ENCODE assay signal across 11 mouse cellular contexts in genomic region chr4:124671583-124671982, GRCm38 (mm10). TPM values are rescaled to one million over a fixed set of nuclear protein-coding genes. Genes with fewer than 3 reads are reported as not detected.
DNase-seq lines count a peak whose midpoint lies in the region; ATAC-seq lines count a peak whose summit lies in the region.
"Had no signal": no experiment of that assay in that cellular context is flagged by ENCODE, and none has a peak within 500 bp of the region (broad histone marks: within the 10 kb centered on the region; RNA-seq: fewer than 3 reads in every experiment).

No protein-coding gene starts in this region.

- no peak overlapping the region for H3K4me2 ChIP-seq in hindbrain, embryonic 16.5 days (ENCODE audit: low read length)
- peak overlapping the region; percentile 46; the same call in 1 of the 2 replicates for H3K4me2 ChIP-seq in forebrain, embryonic 11.5 days (ENCODE audit: low read depth, low read length, severe bottlenecking)
- peak overlapping the region; percentile 59 for H3K4me2 ChIP-seq in limb, embryonic 12.5 days
- peak overlapping the region; percentile 50; the same call in 1 of the 2 replicates for H3K4me2 ChIP-seq in neural tube, embryonic 13.5 days

- H3K9me3 ChIP-seq in hindbrain, embryonic 10.5 days = no peaks in the 10 kb centered on the region
- H3K9me3 ChIP-seq in hindbrain, embryonic 16.5 days (ENCODE audit: control insufficient read depth, low read length) = no peaks in the 10 kb centered on the region
- no peaks in the 10 kb centered on the region for H3K9me3 ChIP-seq in forebrain, embryonic 11.5 days (ENCODE audit: control insufficient read depth, low read length)
- H3K9me3 ChIP-seq in limb, embryonic 12.5 days = no peaks in the 10 kb centered on the region
- no peaks in the 10 kb centered on the region for H3K9me3 ChIP-seq in neural tube, embryonic 13.5 days
- H3K9me3 ChIP-seq: limb, embryonic 15.5 days; lung, embryonic 15.5 days had no signal

- H3K4me3 ChIP-seq in hindbrain, embryonic 10.5 days = peak overlapping the region; percentile 43
- H3K4me3 ChIP-seq in hindbrain, embryonic 16.5 days (ENCODE audit: low read length) = no peak overlapping the region
- H3K4me3 ChIP-seq in forebrain, embryonic 11.5 days (ENCODE audit: low read depth, low read length) = no peak overlapping the region
- H3K4me3 ChIP-seq in limb, embryonic 12.5 days (replicated peaks) = no peak overlapping the region
- no peak overlapping the region for H3K4me3 ChIP-seq in neural tube, embryonic 13.5 days
- H3K4me3 ChIP-seq: lung, embryonic 15.5 days had no signal

- DNase-seq in hindbrain, embryonic 10.5 days (ENCODE audit: low spot score) = no peak
- DNase-seq in forebrain, embryonic 11.5 days (ENCODE audit: low spot score) = no peak
- DNase-seq in lung, postnatal 25 days (ENCODE audit: low spot score) = no peak
- no peak for DNase-seq in cerebellum, postnatal 4 days (ENCODE audit: low spot score in 2 of 2)
- DNase-seq: adrenal gland, adult 8-10 months; kidney, adult 11 months had no signal

- H3K27me3 ChIP-seq in hindbrain, embryonic 10.5 days (ENCODE audit: insufficient read depth, poor library complexity, severe bottlenecking) = peaks cover 76% of the 10 kb centered on the region
- H3K27me3 ChIP-seq in hindbrain, embryonic 16.5 days (replicated peaks; ENCODE audit: control insufficient read depth, insufficient read depth, low read length) = peaks cover 17% of the 10 kb centered on the region
- H3K27me3 ChIP-seq in forebrain, embryonic 11.5 days (ENCODE audit: control insufficient read depth, insufficient read depth, low read length) = peaks cover 28% of the 10 kb centered on the region
- H3K27me3 ChIP-seq in limb, embryonic 12.5 days = peaks cover 72% of the 10 kb centered on the region
- H3K27me3 ChIP-seq in neural tube, embryonic 13.5 days = peaks cover 72% of the 10 kb centered on the region

- peak overlapping the region; percentile 68 for H3K27ac ChIP-seq in hindbrain, embryonic 10.5 days
- no peak overlapping the region for H3K27ac ChIP-seq in hindbrain, embryonic 16.5 days (ENCODE audit: low read depth, low read length)
- no peak overlapping the region for H3K27ac ChIP-seq in forebrain, embryonic 11.5 days (ENCODE audit: low read depth, low read length)
- H3K27ac ChIP-seq in limb, embryonic 12.5 days = no peak overlapping the region
- peak overlapping the region; percentile 71 for H3K27ac ChIP-seq in neural tube, embryonic 13.5 days (replicated peaks)
- H3K27ac ChIP-seq: limb, embryonic 15.5 days; lung, embryonic 15.5 days had no signal

- H3K9ac ChIP-seq in hindbrain, embryonic 16.5 days (ENCODE audit: low read depth, low read length) = no peak overlapping the region
- H3K9ac ChIP-seq in forebrain, embryonic 11.5 days (ENCODE audit: low read length) = peak overlapping the region; percentile 21; the same call in 1 of the 2 replicates
- H3K9ac ChIP-seq in limb, embryonic 12.5 days (replicated peaks) = no peak overlapping the region
- no peak overlapping the region for H3K9ac ChIP-seq in neural tube, embryonic 13.5 days
- H3K9ac ChIP-seq: limb, embryonic 15.5 days; lung, embryonic 15.5 days had no signal

- no peak for ATAC-seq in hindbrain, embryonic 16.5 days
- ATAC-seq in forebrain, embryonic 11.5 days (replicated peaks; ENCODE audit: low FRiP score) = no peak
- no peak for ATAC-seq in limb, embryonic 12.5 days (ENCODE audit: insufficient number of reproducible peaks, insufficient read depth, low FRiP score, low TSS enrichment, low read depth)
- no peak for ATAC-seq in neural tube, embryonic 13.5 days (ENCODE audit: low read depth)

- H3K4me1 ChIP-seq in hindbrain, embryonic 10.5 days (replicated peaks) = peaks cover 68% of the 10 kb centered on the region
- H3K4me1 ChIP-seq in hindbrain, embryonic 16.5 days (ENCODE audit: control insufficient read depth, insufficient read depth, low read depth, low read length) = peaks cover 33% of the 10 kb centered on the region
- H3K4me1 ChIP-seq in forebrain, embryonic 11.5 days (replicated peaks; ENCODE audit: control insufficient read depth, insufficient read depth, low read length) = peaks cover 29% of the 10 kb centered on the region
- H3K4me1 ChIP-seq in limb, embryonic 12.5 days (replicated peaks) = peaks cover 23% of the 10 kb centered on the region
- H3K4me1 ChIP-seq in neural tube, embryonic 13.5 days (replicated peaks) = peaks cover 61% of the 10 kb centered on the region

- 33% methylated on average over 7 of the region's 7 CpGs for WGBS in hindbrain, embryonic 10.5 days
- 37% methylated on average over 7 of the region's 7 CpGs for WGBS in hindbrain, embryonic 16.5 days
- WGBS in forebrain, embryonic 11.5 days = 38% methylated on average over 7 of the region's 7 CpGs
- WGBS in limb, embryonic 12.5 days = 22% methylated on average over 7 of the region's 7 CpGs
- 31% methylated on average over 7 of the region's 7 CpGs for WGBS in neural tube, embryonic 13.5 days

- H3K36me3 ChIP-seq in hindbrain, embryonic 10.5 days = peaks cover 5% of the 10 kb centered on the region
- no peaks in the 10 kb centered on the region for H3K36me3 ChIP-seq in hindbrain, embryonic 16.5 days (ENCODE audit: control insufficient read depth, insufficient read depth, low read length)
- no peaks in the 10 kb centered on the region for H3K36me3 ChIP-seq in forebrain, embryonic 11.5 days (ENCODE audit: control insufficient read depth, insufficient read depth, low read length)
- H3K36me3 ChIP-seq in limb, embryonic 12.5 days = peaks cover 7% of the 10 kb centered on the region
- H3K36me3 ChIP-seq in neural tube, embryonic 13.5 days = no peaks in the 10 kb centered on the region
- H3K36me3 ChIP-seq: limb, embryonic 15.5 days; lung, embryonic 15.5 days had no signal

RNA-seq across cellular contexts. Expression of gene Pou3f1, which starts 15.0 kb away (rescaled TPM):
- polyA plus RNA-seq in hindbrain, embryonic 10.5 days (2016; fragmentation: Nextera tagmentation; extraction: Ambion mirVana) = 5.2 and 12.9 TPM in 2 replicates
- polyA plus RNA-seq in hindbrain, embryonic 16.5 days (2015; fragmentation: Nextera tagmentation; extraction: Ambion mirVana) = 3.0 and 6.7 TPM in 2 replicates
- polyA plus RNA-seq in forebrain, embryonic 11.5 days (2014; fragmentation: Nextera tagmentation; extraction: Ambion mirVana) = 8.6 and 11.7 TPM in 2 replicates
- polyA plus RNA-seq in limb, embryonic 12.5 days (2016; fragmentation: Nextera tagmentation; extraction: Ambion mirVana) = 1.0 and 1.2 TPM in 2 replicates
- polyA plus RNA-seq in neural tube, embryonic 13.5 days (2015; fragmentation: Nextera tagmentation; extraction: Ambion mirVana) = 8.0 and 8.7 TPM in 2 replicates

RNA-seq across cellular contexts. Expression of gene Utp11, which starts 21.8 kb away (rescaled TPM):
- 62.8 and 62.9 TPM in 2 replicates for polyA plus RNA-seq in hindbrain, embryonic 10.5 days (2016; fragmentation: Nextera tagmentation; extraction: Ambion mirVana)
- polyA plus RNA-seq in hindbrain, embryonic 16.5 days (2015; fragmentation: Nextera tagmentation; extraction: Ambion mirVana) = 37.9 TPM in 2 replicates
- 55.3 and 63.2 TPM in 2 replicates for polyA plus RNA-seq in forebrain, embryonic 11.5 days (2014; fragmentation: Nextera tagmentation; extraction: Ambion mirVana)
- 82.6 and 86.4 TPM in 2 replicates for polyA plus RNA-seq in limb, embryonic 12.5 days (2016; fragmentation: Nextera tagmentation; extraction: Ambion mirVana)
- polyA plus RNA-seq in neural tube, embryonic 13.5 days (2015; fragmentation: Nextera tagmentation; extraction: Ambion mirVana) = 49.2 and 54.2 TPM in 2 replicates

RNA-seq across cellular contexts. Expression of gene Fhl3, which starts 28.9 kb away (rescaled TPM):
- polyA plus RNA-seq in hindbrain, embryonic 10.5 days (2016; fragmentation: Nextera tagmentation; extraction: Ambion mirVana) = 4.0 and 5.7 TPM in 2 replicates
- 1.5 and 2.1 TPM in 2 replicates for polyA plus RNA-seq in hindbrain, embryonic 16.5 days (2015; fragmentation: Nextera tagmentation; extraction: Ambion mirVana)
- polyA plus RNA-seq in forebrain, embryonic 11.5 days (2014; fragmentation: Nextera tagmentation; extraction: Ambion mirVana) = 5.5 and 6.4 TPM in 2 replicates
- 7.3 and 10.9 TPM in 2 replicates for polyA plus RNA-seq in limb, embryonic 12.5 days (2016; fragmentation: Nextera tagmentation; extraction: Ambion mirVana)
- polyA plus RNA-seq in neural tube, embryonic 13.5 days (2015; fragmentation: Nextera tagmentation; extraction: Ambion mirVana) = 2.6 and 2.9 TPM in 2 replicates

RNA-seq across cellular contexts. Expression of gene Sf3a3, which starts 43.0 kb away (rescaled TPM):
- 221 and 243 TPM in 2 replicates for polyA plus RNA-seq in hindbrain, embryonic 10.5 days (2016; fragmentation: Nextera tagmentation; extraction: Ambion mirVana)
- polyA plus RNA-seq in hindbrain, embryonic 16.5 days (2015; fragmentation: Nextera tagmentation; extraction: Ambion mirVana) = 86.1 and 93.2 TPM in 2 replicates
- 218 and 220 TPM in 2 replicates for polyA plus RNA-seq in forebrain, embryonic 11.5 days (2014; fragmentation: Nextera tagmentation; extraction: Ambion mirVana)
- polyA plus RNA-seq in limb, embryonic 12.5 days (2016; fragmentation: Nextera tagmentation; extraction: Ambion mirVana) = 221 and 223 TPM in 2 replicates
- 101 and 115 TPM in 2 replicates for polyA plus RNA-seq in neural tube, embryonic 13.5 days (2015; fragmentation: Nextera tagmentation; extraction: Ambion mirVana)

Comparison
In these comparisons a context has a peak if more than half of its experiments do, and no peak if none do; other contexts are left out.
1. H3K27ac ChIP-seq: peak in hindbrain, embryonic 10.5 days (single experiment) and neural tube, embryonic 13.5 days (single experiment); none in hindbrain, embryonic 16.5 days (single experiment), forebrain, embryonic 11.5 days (single experiment) and limb, embryonic 12.5 days (single experiment).